Mouse (Mus musculus): ENCODE measurements around the gene Rabl3. TPM values are rescaled to one million over a fixed set of nuclear protein-coding genes. Genes with fewer than 3 reads are reported as not detected.
A peak's percentile ranks its signal among the peaks of the same experiment; 100 is the strongest.

The Rabl3 gene
- 30.2 and 32.5 TPM in 2 replicates for polyA plus RNA-seq (2016; fragmentation: Nextera tagmentation; extraction: Ambion mirVana)

- H3K4me2 ChIP-seq (replicated peaks) = peak within 1 kb of the TSS; percentile 68
- peak; percentile 99 for ATAC-seq (ENCODE audit: low FRiP score)
- H3K27me3 ChIP-seq = no peaks in the 10 kb centered on the region
- H3K36me3 ChIP-seq = peaks cover 17% of the 10 kb centered on the region
- H3K27ac ChIP-seq = peak within 1 kb of the TSS; percentile 89
- H3K9ac ChIP-seq = peak within 1 kb of the TSS; percentile 74
- H3K4me3 ChIP-seq = peak within 1 kb of the TSS; percentile 55
- WGBS = 2% methylated on average over 41 of the region's 41 CpGs
- no peaks in the 10 kb centered on the region for H3K9me3 ChIP-seq (replicated peaks)
- peaks cover 26% of the 10 kb centered on the region for H3K4me1 ChIP-seq
Measured at GRCm38 (mm10) chr16:37539611-37540580, at the start of gene Rabl3, which contains the start of gene Gtf2e1. Rabl3 (plus strand) TSS chr16:37539885. Gtf2e1 (minus strand) TSS chr16:37539789.

- no peak overlapping the region for H3K4me2 ChIP-seq (replicated peaks)
- H3K27me3 ChIP-seq = no peaks in the 10 kb centered on the region
- H3K9me3 ChIP-seq (replicated peaks) = no peaks in the 10 kb centered on the region
- no peak overlapping the region for H3K4me3 ChIP-seq
- WGBS = 82% methylated on average over 6 of the region's 6 CpGs
- H3K9ac ChIP-seq = no peak overlapping the region
- H3K4me1 ChIP-seq = no peaks in the 10 kb centered on the region
- no peak overlapping the region for H3K27ac ChIP-seq
- no peaks in the 10 kb centered on the region for H3K36me3 ChIP-seq
- ATAC-seq (ENCODE audit: low FRiP score) = no peak
Measured at GRCm38 (mm10) chr16:37495017-37495416, 44.7 kb upstream of the Rabl3 start.

- H3K36me3 ChIP-seq = no peaks in the 10 kb centered on the region
- H3K9ac ChIP-seq = no peak overlapping the region
- no peak overlapping the region for H3K27ac ChIP-seq
- WGBS = 74% methylated on average over 9 of the region's 9 CpGs
- no peak overlapping the region for H3K4me2 ChIP-seq (replicated peaks)
- H3K9me3 ChIP-seq (replicated peaks) = no peaks in the 10 kb centered on the region
- ATAC-seq (ENCODE audit: low FRiP score) = no peak
- H3K4me1 ChIP-seq = no peaks in the 10 kb centered on the region
- no peak overlapping the region for H3K4me3 ChIP-seq
- no peaks in the 10 kb centered on the region for H3K27me3 ChIP-seq
Measured at GRCm38 (mm10) chr16:37498581-37498980, 41.1 kb upstream of the Rabl3 start.

- 54% methylated on average over 1 of the region's 1 CpGs for WGBS
- no peak for ATAC-seq (ENCODE audit: low FRiP score)
- no peak overlapping the region for H3K4me3 ChIP-seq
- H3K9ac ChIP-seq = no peak overlapping the region
- H3K4me2 ChIP-seq (replicated peaks) = no peak overlapping the region
- H3K27ac ChIP-seq = no peak overlapping the region
- H3K27me3 ChIP-seq = no peaks in the 10 kb centered on the region
- H3K4me1 ChIP-seq = no peaks in the 10 kb centered on the region
- no peaks in the 10 kb centered on the region for H3K36me3 ChIP-seq
- no peaks in the 10 kb centered on the region for H3K9me3 ChIP-seq (replicated peaks)
Measured at GRCm38 (mm10) chr16:37504517-37504916, 35.2 kb upstream of the Rabl3 start.

GRCm38 (mm10) chr16:37506751-37507150 is 32.9 kb upstream of the Rabl3 start:
- Histone ChIP-seq H3K4me2 (replicated peaks) (no peak overlapping the region), H3K4me3 (no peak overlapping the region), H3K36me3 (peaks cover 18% of the 10 kb centered on the region), H3K27ac (no peak overlapping the region), H3K27me3 (no peaks in the 10 kb centered on the region), H3K4me1 (no peaks in the 10 kb centered on the region), H3K9ac (no peak overlapping the region), H3K9me3 (replicated peaks) (no peaks in the 10 kb centered on the region)
- no peak for ATAC-seq (ENCODE audit: low FRiP score)
- 94% methylated on average over 9 of the region's 9 CpGs for WGBS

- no peak for ATAC-seq (ENCODE audit: low FRiP score)
- Histone ChIP-seq H3K4me1 (no peaks in the 10 kb centered on the region), H3K4me2 (replicated peaks) (no peak overlapping the region), H3K9ac (no peak overlapping the region), H3K27me3 (no peaks in the 10 kb centered on the region), H3K4me3 (no peak overlapping the region), H3K9me3 (replicated peaks) (no peaks in the 10 kb centered on the region), H3K27ac (no peak overlapping the region), H3K36me3 (peaks cover 42% of the 10 kb centered on the region)
- WGBS = 87% methylated on average over 15 of the region's 15 CpGs
Measured at GRCm38 (mm10) chr16:37511489-37511888, 28.2 kb upstream of the Rabl3 start.

- no peaks in the 10 kb centered on the region for H3K4me1 ChIP-seq
- H3K9ac ChIP-seq = no peak overlapping the region
- 79% methylated on average over 8 of the region's 8 CpGs for WGBS
- H3K36me3 ChIP-seq = peaks cover 53% of the 10 kb centered on the region
- no peaks in the 10 kb centered on the region for H3K9me3 ChIP-seq (replicated peaks)
- H3K27me3 ChIP-seq = no peaks in the 10 kb centered on the region
- no peak for ATAC-seq (ENCODE audit: low FRiP score)
- no peak overlapping the region for H3K27ac ChIP-seq
- H3K4me3 ChIP-seq = no peak overlapping the region
- no peak overlapping the region for H3K4me2 ChIP-seq (replicated peaks)
Measured at GRCm38 (mm10) chr16:37514644-37515043, 25.0 kb upstream of the Rabl3 start.

GRCm38 (mm10) chr16:37516376-37516993 is 23.2 kb upstream of the Rabl3 start:
- peaks cover 53% of the 10 kb centered on the region for H3K36me3 ChIP-seq
- no peaks in the 10 kb centered on the region for H3K4me1 ChIP-seq
- no peaks in the 10 kb centered on the region for H3K9me3 ChIP-seq (replicated peaks)
- H3K27me3 ChIP-seq = no peaks in the 10 kb centered on the region
- H3K4me2 ChIP-seq (replicated peaks) = no peak overlapping the region
- H3K9ac ChIP-seq = no peak overlapping the region
- 86% methylated on average over 6 of the region's 6 CpGs for WGBS
- H3K27ac ChIP-seq = no peak overlapping the region
- H3K4me3 ChIP-seq = no peak overlapping the region
- no peak for ATAC-seq (ENCODE audit: low FRiP score)

GRCm38 (mm10) chr16:37517596-37518211 is 22.0 kb upstream of the Rabl3 start:
- ATAC-seq (ENCODE audit: low FRiP score) = no peak
- Histone ChIP-seq H3K9ac (no peak overlapping the region), H3K27me3 (no peaks in the 10 kb centered on the region), H3K4me2 (replicated peaks) (no peak overlapping the region), H3K27ac (no peak overlapping the region), H3K9me3 (replicated peaks) (no peaks in the 10 kb centered on the region), H3K4me3 (no peak overlapping the region), H3K4me1 (no peaks in the 10 kb centered on the region), H3K36me3 (peaks cover 59% of the 10 kb centered on the region)
- WGBS = 94% methylated on average over 4 of the region's 4 CpGs

- ATAC-seq (ENCODE audit: low FRiP score) = no peak
- Histone ChIP-seq H3K36me3 (peaks cover 64% of the 10 kb centered on the region), H3K4me1 (no peaks in the 10 kb centered on the region), H3K9ac (no peak overlapping the region), H3K27ac (no peak overlapping the region), H3K9me3 (replicated peaks) (no peaks in the 10 kb centered on the region), H3K4me3 (no peak overlapping the region), H3K27me3 (no peaks in the 10 kb centered on the region), H3K4me2 (replicated peaks) (no peak overlapping the region)
- WGBS = 90% methylated on average over 2 of the region's 2 CpGs
Measured at GRCm38 (mm10) chr16:37518662-37519061, 21.0 kb upstream of the Rabl3 start.

- no peaks in the 10 kb centered on the region for H3K27me3 ChIP-seq
- H3K4me2 ChIP-seq (replicated peaks) = no peak overlapping the region
- no peaks in the 10 kb centered on the region for H3K9me3 ChIP-seq (replicated peaks)
- no peak overlapping the region for H3K27ac ChIP-seq
- H3K4me1 ChIP-seq = no peaks in the 10 kb centered on the region
- no peak for ATAC-seq (ENCODE audit: low FRiP score)
- no peak overlapping the region for H3K9ac ChIP-seq
- WGBS = 97% methylated on average over 1 of the region's 1 CpGs
- H3K36me3 ChIP-seq = peaks cover 68% of the 10 kb centered on the region
- H3K4me3 ChIP-seq = no peak overlapping the region
Measured at GRCm38 (mm10) chr16:37519721-37520120, 20.0 kb upstream of the Rabl3 start.

All from hindbrain, embryonic 12.5 days (tissue).